In the genomic region with DNA sequence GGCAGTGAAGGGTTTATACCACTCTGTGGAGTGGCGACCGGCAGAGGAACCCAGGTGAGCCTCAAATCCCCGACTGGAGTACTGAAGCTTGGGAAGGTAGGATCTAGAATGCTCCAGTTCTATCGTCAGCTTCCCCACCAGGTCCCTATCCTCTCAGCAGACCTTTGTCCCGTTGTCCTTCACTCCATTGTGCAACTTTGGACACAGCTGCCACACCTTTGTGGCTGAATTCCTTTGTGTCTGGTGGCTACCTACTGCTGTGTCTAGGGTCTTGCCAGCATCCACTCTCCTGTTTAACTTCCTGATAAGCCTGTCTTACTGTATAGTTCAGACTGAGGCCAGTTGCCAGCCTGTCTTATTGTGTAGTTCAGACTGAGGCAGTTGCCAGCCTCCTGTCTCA, we compare ENCODE assay signal across 9 mouse cellular contexts. TPM values are rescaled to one million over a fixed set of nuclear protein-coding genes. Genes with fewer than 3 reads are reported as not detected.
DNase-seq lines count a peak whose midpoint lies in the region; ATAC-seq and TF ChIP-seq lines count a peak whose summit lies in the region.
"Had no signal": no experiment of that assay in that cellular context is flagged by ENCODE, and none has a peak within 500 bp of the region (broad histone marks: within the 10 kb centered on the region; RNA-seq: fewer than 3 reads in every experiment).

No protein-coding gene starts in this region.

- no peaks in the 10 kb centered on the region for H3K9me3 ChIP-seq in embryonic facial prominence, embryonic 11.5 days (replicated peaks; ENCODE audit: control insufficient read depth, low read length)
- no peaks in the 10 kb centered on the region for H3K9me3 ChIP-seq in intestine, embryonic 16.5 days (ENCODE audit: control insufficient read depth, low read length)
- no peaks in the 10 kb centered on the region for H3K9me3 ChIP-seq in neural tube, embryonic 14.5 days (ENCODE audit: control insufficient read depth, low read length)

- H3K9ac ChIP-seq in embryonic facial prominence, embryonic 11.5 days (replicated peaks; ENCODE audit: low read length) = peak overlapping the region; percentile 88; the same call in 1 of the 2 replicates
- peak overlapping the region; percentile 93 for H3K9ac ChIP-seq in intestine, embryonic 16.5 days (ENCODE audit: low read depth, low read length)
- peak overlapping the region; percentile 87 for H3K9ac ChIP-seq in neural tube, embryonic 14.5 days (replicated peaks; ENCODE audit: low read depth, low read length)

- peak overlapping the region; percentile 95 for H3K27ac ChIP-seq in layer of hippocampus, adult 2 months
- H3K27ac ChIP-seq in embryonic facial prominence, embryonic 11.5 days (replicated peaks; ENCODE audit: low read depth, low read length) = no peak overlapping the region
- peak overlapping the region; percentile 47; the same call in 1 of the 2 replicates for H3K27ac ChIP-seq in intestine, embryonic 16.5 days (ENCODE audit: low read length)
- H3K27ac ChIP-seq in neural tube, embryonic 14.5 days (ENCODE audit: low read depth, low read length) = no peak overlapping the region

- no peak for ATAC-seq in embryonic facial prominence, embryonic 11.5 days (replicated peaks; ENCODE audit: insufficient number of reproducible peaks, low FRiP score, low TSS enrichment, low read depth)
- peak; percentile 24 for ATAC-seq in intestine, embryonic 16.5 days
- no peak for ATAC-seq in neural tube, embryonic 14.5 days (ENCODE audit: low read depth)

- H3K4me2 ChIP-seq in embryonic facial prominence, embryonic 11.5 days (ENCODE audit: low read depth, low read length) = peak overlapping the region; percentile 73
- H3K4me2 ChIP-seq in intestine, embryonic 16.5 days (ENCODE audit: low read depth, low read length) = peak overlapping the region; percentile 90
- H3K4me2 ChIP-seq in neural tube, embryonic 14.5 days (ENCODE audit: low read depth, low read length) = peak overlapping the region; percentile 81

- peak overlapping the region; percentile 94 for H3K4me3 ChIP-seq in layer of hippocampus, adult 2 months
- peak overlapping the region; percentile 94 for H3K4me3 ChIP-seq in embryonic facial prominence, embryonic 11.5 days (ENCODE audit: low read depth, low read length)
- peak overlapping the region; percentile 93 for H3K4me3 ChIP-seq in intestine, embryonic 16.5 days (ENCODE audit: low read length)
- H3K4me3 ChIP-seq in neural tube, embryonic 14.5 days (ENCODE audit: low read depth, low read length) = peak overlapping the region; percentile 79

- no peak for DNase-seq in layer of hippocampus, adult 2 months (ENCODE audit: low spot score in 2 of 2)
- DNase-seq in layer of hippocampus, postnatal 10 days (ENCODE audit: low spot score in 2 of 2) = no peak
- no peak for DNase-seq in embryonic facial prominence, embryonic 11.5 days (ENCODE audit: low spot score)
- no peak for DNase-seq in urinary bladder, postnatal 36 days (ENCODE audit: low spot score in 2 of 2)
- no peak for DNase-seq in left cerebral cortex, adult 9 months (ENCODE audit: low spot score in 2 of 2)
- no peak for DNase-seq in right cerebral cortex, postnatal 25 days
- DNase-seq: kidney, postnatal 25 days had no signal

- 58% methylated on average over 5 of the region's 5 CpGs for WGBS in embryonic facial prominence, embryonic 11.5 days
- WGBS in intestine, embryonic 16.5 days = 24% methylated on average over 5 of the region's 5 CpGs
- WGBS in neural tube, embryonic 14.5 days = 49% methylated on average over 5 of the region's 5 CpGs

- H3K27me3 ChIP-seq in embryonic facial prominence, embryonic 11.5 days (ENCODE audit: control insufficient read depth, insufficient read depth, low read length) = no peaks in the 10 kb centered on the region
- no peaks in the 10 kb centered on the region for H3K27me3 ChIP-seq in intestine, embryonic 16.5 days (replicated peaks; ENCODE audit: control insufficient read depth, insufficient read depth, low read length)
- H3K27me3 ChIP-seq in neural tube, embryonic 14.5 days (ENCODE audit: control insufficient read depth, insufficient read depth, low read length) = no peaks in the 10 kb centered on the region

- no peaks in the 10 kb centered on the region; the same call in none of the 2 replicates for H3K36me3 ChIP-seq in embryonic facial prominence, embryonic 11.5 days (replicated peaks; ENCODE audit: control insufficient read depth, insufficient read depth, low read depth, low read length)
- peaks cover 6% of the 10 kb centered on the region; the same call in 1 of the 2 replicates for H3K36me3 ChIP-seq in intestine, embryonic 16.5 days (ENCODE audit: control insufficient read depth, insufficient read depth, low read length)
- H3K36me3 ChIP-seq in neural tube, embryonic 14.5 days (ENCODE audit: control insufficient read depth, insufficient read depth, low read length) = peaks cover 21% of the 10 kb centered on the region

- H3K4me1 ChIP-seq in embryonic facial prominence, embryonic 11.5 days (ENCODE audit: control insufficient read depth, insufficient read depth, low read length) = peaks cover 6% of the 10 kb centered on the region; the same call in 1 of the 2 replicates
- peaks cover 9% of the 10 kb centered on the region for H3K4me1 ChIP-seq in intestine, embryonic 16.5 days (ENCODE audit: control insufficient read depth, insufficient read depth, low read length)
- peaks cover 10% of the 10 kb centered on the region for H3K4me1 ChIP-seq in neural tube, embryonic 14.5 days (ENCODE audit: control insufficient read depth, insufficient read depth, low read length)

- no peak for TF ChIP-seq CTCF in layer of hippocampus, adult 2 months (conservative IDR thresholded peaks at IDR 0.05)

RNA-seq across cellular contexts. Expression of gene Colgalt1, which starts 1.3 kb away (rescaled TPM):
- total RNA-seq in layer of hippocampus, adult 2 months (2021) = 10 to 100 TPM; 52.4 to 60.1 TPM
- 10 to 100 TPM; 65.8 to 77.0 TPM for total RNA-seq in layer of hippocampus, postnatal 10 days (2021)
- polyA plus RNA-seq in embryonic facial prominence, embryonic 11.5 days (2014; fragmentation: Nextera tagmentation; extraction: Ambion mirVana) = 45.2 and 48.2 TPM in 2 replicates
- 68.0 and 70.5 TPM in 2 replicates for polyA plus RNA-seq in intestine, embryonic 16.5 days (2015; fragmentation: Nextera tagmentation; extraction: Ambion mirVana)
- polyA plus RNA-seq in neural tube, embryonic 14.5 days (2014; fragmentation: Nextera tagmentation; extraction: Ambion mirVana) = 71.9 and 78.5 TPM in 2 replicates

RNA-seq across cellular contexts. Expression of gene Fam129c, which starts 14.7 kb away (rescaled TPM):
- 1 to 10 TPM; 3.8 TPM for total RNA-seq in layer of hippocampus, adult 2 months (2021)
- total RNA-seq in layer of hippocampus, postnatal 10 days (2021) = 1 to 10 TPM; 4.6 to 5.8 TPM
- polyA plus RNA-seq in embryonic facial prominence, embryonic 11.5 days (2014; fragmentation: Nextera tagmentation; extraction: Ambion mirVana) = 2.6 and 2.7 TPM in 2 replicates
- 3.0 and 3.5 TPM in 2 replicates for polyA plus RNA-seq in intestine, embryonic 16.5 days (2015; fragmentation: Nextera tagmentation; extraction: Ambion mirVana)
- 7.5 and 9.3 TPM in 2 replicates for polyA plus RNA-seq in neural tube, embryonic 14.5 days (2014; fragmentation: Nextera tagmentation; extraction: Ambion mirVana)

RNA-seq across cellular contexts. Expression of gene Pgls, which starts 20.2 kb away (rescaled TPM):
- total RNA-seq in layer of hippocampus, adult 2 months (2021) = 10 to 100 TPM; 27.5 to 34.4 TPM
- total RNA-seq in layer of hippocampus, postnatal 10 days (2021) = 10 to 100 TPM; 75.1 to 81.0 TPM
- 231 and 237 TPM in 2 replicates for polyA plus RNA-seq in embryonic facial prominence, embryonic 11.5 days (2014; fragmentation: Nextera tagmentation; extraction: Ambion mirVana)
- 244 and 252 TPM in 2 replicates for polyA plus RNA-seq in intestine, embryonic 16.5 days (2015; fragmentation: Nextera tagmentation; extraction: Ambion mirVana)
- 239 and 259 TPM in 2 replicates for polyA plus RNA-seq in neural tube, embryonic 14.5 days (2014; fragmentation: Nextera tagmentation; extraction: Ambion mirVana)

RNA-seq across cellular contexts. Expression of gene Slc27a1, which starts 43.5 kb away (rescaled TPM):
- total RNA-seq in layer of hippocampus, adult 2 months (2021) = 100 to 1,000 TPM; 125 to 126 TPM
- 10 to 100 TPM; 76.8 to 92.7 TPM for total RNA-seq in layer of hippocampus, postnatal 10 days (2021)
- 11.2 and 14.4 TPM in 2 replicates for polyA plus RNA-seq in embryonic facial prominence, embryonic 11.5 days (2014; fragmentation: Nextera tagmentation; extraction: Ambion mirVana)
- polyA plus RNA-seq in intestine, embryonic 16.5 days (2015; fragmentation: Nextera tagmentation; extraction: Ambion mirVana) = 21.0 and 24.3 TPM in 2 replicates
- 61.0 and 70.0 TPM in 2 replicates for polyA plus RNA-seq in neural tube, embryonic 14.5 days (2014; fragmentation: Nextera tagmentation; extraction: Ambion mirVana)

RNA-seq across cellular contexts. Expression of gene Nxnl1, which starts 45.7 kb away (rescaled TPM):
- not detected for total RNA-seq in layer of hippocampus, adult 2 months (2021)
- total RNA-seq in layer of hippocampus, postnatal 10 days (2021) = not detected
- 0.17 TPM in 1 of 2 replicates, not detected in the other for polyA plus RNA-seq in embryonic facial prominence, embryonic 11.5 days (2014; fragmentation: Nextera tagmentation; extraction: Ambion mirVana)
- polyA plus RNA-seq in intestine, embryonic 16.5 days (2015; fragmentation: Nextera tagmentation; extraction: Ambion mirVana) = 0.06 TPM in 1 of 2 replicates, not detected in the other
- polyA plus RNA-seq in neural tube, embryonic 14.5 days (2014; fragmentation: Nextera tagmentation; extraction: Ambion mirVana) = not detected in 2 replicates

Comparison
In these comparisons a context has a peak if more than half of its experiments do, and no peak if none do; other contexts are left out.
1. H3K27ac ChIP-seq: peak in layer of hippocampus, adult 2 months (single experiment) and intestine, embryonic 16.5 days (single experiment); none in embryonic facial prominence, embryonic 11.5 days (single experiment) and neural tube, embryonic 14.5 days (single experiment).
2. Peak in every context shown above with its lines, with median percentiles within 50 percentile points of each other: H3K4me3 ChIP-seq, H3K4me2 ChIP-seq and H3K9ac ChIP-seq.